Mouse (Mus musculus): ENCODE measurements at regions not wholly inside any gene's neighbourhood (a gene's known extent, or its start where the extent isn't known, plus 50 kb on each side); places are given as distances from the start of the nearest gene placed in this dataset.

- DNase-seq: no peak
Measured at GRCm38 (mm10) chr13:28560081-28560480, 302.8 kb downstream of the Gm11361 start.

GRCm38 (mm10) chr13:28557032-28557570, 299.8 kb downstream of the Gm11361 start:
- DNase-seq: no peak

- DNase-seq: no peak
Measured at GRCm38 (mm10) chr13:28556385-28556938, 299.1 kb downstream of the Gm11361 start.

- no peak for DNase-seq
Measured at GRCm38 (mm10) chr13:28554143-28554830, 297.0 kb downstream of the Gm11361 start.

GRCm38 (mm10) chr13:28552974-28553750, 295.8 kb downstream of the Gm11361 start:
- no peak for DNase-seq

- no peak for DNase-seq
Measured at GRCm38 (mm10) chr13:28551555-28551954, 294.2 kb downstream of the Gm11361 start.

- no peak for DNase-seq
Measured at GRCm38 (mm10) chr13:28545797-28546196, 288.5 kb downstream of the Gm11361 start.

GRCm38 (mm10) chr13:28545337-28545736, 288.0 kb downstream of the Gm11361 start:
- peak; percentile 30 to 63 for DNase-seq

GRCm38 (mm10) chr13:28544819-28545180, 287.5 kb downstream of the Gm11361 start:
- DNase-seq: no peak

GRCm38 (mm10) chr13:28544003-28544818, 286.9 kb downstream of the Gm11361 start:
- peak; percentile 87 to 92 for DNase-seq

- no peak for DNase-seq
Measured at GRCm38 (mm10) chr13:28541607-28542006, 284.3 kb downstream of the Gm11361 start.

- no peak for DNase-seq
Measured at GRCm38 (mm10) chr13:28533080-28533479, 275.8 kb downstream of the Gm11361 start.

GRCm38 (mm10) chr13:28532278-28532677, 274.9 kb downstream of the Gm11361 start:
- peak; percentile 93 to 95 for DNase-seq

GRCm38 (mm10) chr13:28531534-28531999, 274.2 kb downstream of the Gm11361 start:
- DNase-seq: peak; percentile 32 to 67

GRCm38 (mm10) chr13:28530947-28531346, 273.6 kb downstream of the Gm11361 start:
- no peak for DNase-seq

GRCm38 (mm10) chr13:28528898-28529511, 271.7 kb downstream of the Gm11361 start:
- DNase-seq: no peak

- DNase-seq: no peak
Measured at GRCm38 (mm10) chr13:28526299-28526698, 269.0 kb downstream of the Gm11361 start.

GRCm38 (mm10) chr13:28524411-28524810, 267.1 kb downstream of the Gm11361 start:
- no peak for DNase-seq

GRCm38 (mm10) chr13:28520127-28520482, 262.8 kb downstream of the Gm11361 start:
- no peak for DNase-seq

GRCm38 (mm10) chr13:28519383-28520126, 262.2 kb downstream of the Gm11361 start:
- DNase-seq: peak; percentile 63 to 82

- DNase-seq: no peak
Measured at GRCm38 (mm10) chr13:28517161-28517560, 259.8 kb downstream of the Gm11361 start.

All from kidney, postnatal 25 days (tissue).